Mouse (Mus musculus) C2C12 (cell line): ENCODE results near the gene Sncg.

Source experiments
- CEBPB ChIP-seq: IDR thresholded peaks from one replicate; pipeline ENCODE4 v1.6.1; 2011; ENCODE audit warnings: low read depth, mild to moderate bottlenecking, control low read depth, moderate library complexity
- CTCF ChIP-seq: IDR thresholded peaks from one replicate; pipeline ENCODE4 v1.5.1; 2011; ENCODE audit not compliant: control insufficient read depth, insufficient read depth, insufficient read length
- FOSL1 ChIP-seq: IDR thresholded peaks from one replicate; pipeline ENCODE4 v1.8.0; 2011; ENCODE audit warnings: mild to moderate bottlenecking, low read length; ENCODE audit not compliant: poor library complexity, insufficient read depth, severe bottlenecking
- MAX ChIP-seq: IDR thresholded peaks from one replicate; pipeline ENCODE4 v1.6.1; 2011; ENCODE audit warnings: mild to moderate bottlenecking, control low read depth
- USF1 ChIP-seq: IDR thresholded peaks from one replicate; pipeline ENCODE4 v1.6.1; 2011; ENCODE audit warnings: low read depth, mild to moderate bottlenecking, control low read depth, moderate library complexity

GRCm38 (mm10) chr14:34399301-34399700 lies 24.7 kb upstream of the Sncg start:
- no peak for TF ChIP-seq CTCF
- TF ChIP-seq USF1: no peak
- no peak for TF ChIP-seq FOSL1
- TF ChIP-seq MAX: no peak
- no peak for TF ChIP-seq CEBPB
